Mouse (Mus musculus): ENCODE results near the gene Serinc1.

The Serinc1 gene

GRCm38 (mm10) chr10:57484741-57485140 is 47.6 kb downstream of the Serinc1 start:
- no peak for DNase-seq (ENCODE audit: low spot score in 2 of 2)

GRCm38 (mm10) chr10:57481717-57482116 is 50.6 kb downstream of the Serinc1 start:
- no peak for DNase-seq (ENCODE audit: low spot score in 2 of 2)

GRCm38 (mm10) chr10:57477121-57477843 is 55.0 kb downstream of the Serinc1 start:
- DNase-seq (ENCODE audit: low spot score in 2 of 2): no peak
